Mouse (Mus musculus): ENCODE measurements around the gene Gm20509.

DNA sequence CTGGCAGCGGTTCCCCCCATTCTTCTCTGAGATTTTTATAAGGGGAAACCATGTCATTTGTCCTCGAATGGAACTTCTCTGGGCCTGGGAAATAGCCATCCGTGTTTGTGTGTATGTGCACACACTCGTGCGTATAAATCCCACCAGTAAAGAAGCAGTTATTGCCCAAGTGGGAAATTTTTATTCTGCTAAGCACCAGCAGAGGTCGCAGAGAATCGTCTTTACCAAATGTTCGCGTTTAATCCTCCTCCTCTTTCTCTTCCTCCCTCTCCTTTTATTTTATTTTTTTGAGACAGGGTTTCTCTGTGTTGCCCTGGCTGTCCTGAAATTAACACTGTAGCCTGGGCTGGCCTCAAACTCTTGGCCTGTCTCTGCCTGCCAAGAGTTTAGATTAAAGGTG lies 52.1 kb downstream of the Gm20509 start:
- no peak for TF ChIP-seq CTCF (IDR thresholded peaks at IDR 0.05; ENCODE audit: control insufficient read depth, insufficient read depth, insufficient replicate concordance, low read depth, low read length)
- TF ChIP-seq POLR2A (IDR thresholded peaks at IDR 0.05; ENCODE audit: control insufficient read depth, low read depth, low read length) = no peak
